Mouse (Mus musculus) adrenal gland (tissue): ENCODE measurements around the gene Acacb.

Experiments
- intact Hi-C: fragments of 180-260 bp; cut with DNase I; formaldehyde crosslinking; loops from one replicate; pipeline ENCODE4 v1.15.1; 2025

The Acacb gene

GRCm38 (mm10) chr5:114264030-114264459 lies 117.7 kb downstream of the Acacb start:
- intact Hi-C loops, result no loop called here

- intact Hi-C loops, result no loop called here
Observed at GRCm38 (mm10) chr5:114264791-114265190, 118.5 kb downstream of the Acacb start.

GRCm38 (mm10) chr5:114268646-114269045 lies 122.3 kb downstream of the Acacb start:
- intact Hi-C loops, result no loop called here

- intact Hi-C loops, result no loop called here
Observed at GRCm38 (mm10) chr5:114269499-114269898, 123.2 kb downstream of the Acacb start.

DNA sequence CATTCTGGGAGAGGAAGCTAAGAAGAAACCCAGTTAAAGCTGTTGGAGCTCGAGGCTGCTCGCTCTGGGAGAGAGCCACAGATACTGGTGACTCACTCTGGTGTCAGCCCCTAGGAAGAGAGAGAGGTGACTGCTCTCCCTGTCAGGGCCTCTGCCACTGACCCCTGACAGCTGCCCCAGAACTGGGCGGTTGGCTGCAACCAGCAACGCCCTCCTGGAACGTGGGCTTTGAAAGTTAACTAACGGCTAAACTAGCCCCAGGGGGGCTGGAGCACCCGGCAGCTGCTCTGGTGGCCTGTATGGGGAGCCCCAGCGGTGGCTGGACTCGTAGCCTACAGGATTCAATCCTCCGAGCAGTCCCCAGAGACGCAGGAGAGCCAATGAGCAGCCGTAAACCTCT lies 123.6 kb downstream of the Acacb start:
- intact Hi-C loops, result no loop called here

GRCm38 (mm10) chr5:114273693-114274402 lies 127.5 kb downstream of the Acacb start, which contains the start of gene Foxn4:
Foxn4 (minus strand) TSS chr5:114273807.
- intact Hi-C loops, result no loop called here

DNA sequence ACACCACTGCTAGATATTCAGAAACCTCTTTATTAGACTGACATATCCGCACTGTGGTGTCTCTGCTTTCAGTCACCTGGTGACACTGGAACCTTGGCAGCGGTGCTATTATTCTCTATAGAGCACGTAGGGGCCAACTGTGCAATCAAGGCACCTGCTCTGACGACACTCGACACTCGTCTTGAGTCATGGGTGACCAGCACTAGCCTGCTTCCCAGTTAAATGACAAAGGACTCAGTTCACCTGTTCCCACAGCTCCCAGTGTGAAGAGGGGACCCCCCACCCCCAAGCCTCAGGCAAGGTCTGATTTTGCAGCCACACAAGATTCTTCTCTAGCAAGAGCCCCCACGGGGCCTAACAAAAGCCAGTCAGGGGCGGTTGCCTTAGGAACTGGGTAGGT lies 129.0 kb downstream of the Acacb start:
- intact Hi-C loops, result no loop called here

- intact Hi-C loops, result no loop called here
Observed at GRCm38 (mm10) chr5:114275991-114276390, 129.7 kb downstream of the Acacb start.

- intact Hi-C loops, result no loop called here
Observed at GRCm38 (mm10) chr5:114279382-114280143, 133.2 kb downstream of the Acacb start.

DNA sequence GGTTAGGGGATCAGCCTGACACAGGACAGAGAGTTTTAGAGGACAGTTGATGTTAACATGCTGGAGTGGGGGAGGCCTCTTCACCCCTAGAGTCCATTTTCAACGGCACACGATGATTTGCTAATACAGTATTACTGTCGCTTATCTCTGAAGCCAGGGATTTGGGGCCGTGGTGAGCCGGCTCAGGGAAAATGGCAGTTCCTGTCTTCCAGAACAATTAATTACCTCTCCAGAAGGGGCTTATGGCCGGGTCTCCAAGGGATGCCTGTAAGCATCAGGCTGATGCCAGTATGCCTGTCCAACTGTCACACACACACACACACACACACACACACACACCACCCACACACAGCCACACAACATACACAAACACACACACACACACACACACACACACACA lies 136.0 kb downstream of the Acacb start:
- intact Hi-C loops, result no loop called here

- intact Hi-C loops, result no loop called here
Observed at GRCm38 (mm10) chr5:114284604-114285397, 138.5 kb downstream of the Acacb start.

- intact Hi-C loops, result no loop called here
Observed at GRCm38 (mm10) chr5:114285398-114285700, 139.0 kb downstream of the Acacb start.

DNA sequence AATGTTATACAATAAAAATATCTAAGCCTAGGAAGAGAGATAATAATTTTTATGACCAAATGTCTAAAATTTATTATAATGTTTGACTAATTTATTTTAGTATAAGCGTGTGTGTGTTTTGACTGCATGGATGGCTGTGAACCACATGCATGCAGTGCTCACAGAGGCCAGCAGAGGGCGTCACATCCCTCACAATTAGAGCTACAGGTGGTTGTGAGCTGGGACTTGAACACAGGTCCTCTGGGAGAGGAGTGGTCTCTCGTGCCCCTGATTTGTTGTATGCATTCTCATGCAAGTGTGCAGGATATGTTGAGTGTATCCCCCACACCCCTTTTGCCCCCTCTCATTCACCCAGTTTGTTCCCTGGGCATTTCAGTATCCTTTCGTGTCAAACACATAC lies 139.8 kb downstream of the Acacb start:
- intact Hi-C loops, result no loop called here

GRCm38 (mm10) chr5:114286872-114287571 lies 140.7 kb downstream of the Acacb start:
- intact Hi-C loops, result no loop called here

DNA sequence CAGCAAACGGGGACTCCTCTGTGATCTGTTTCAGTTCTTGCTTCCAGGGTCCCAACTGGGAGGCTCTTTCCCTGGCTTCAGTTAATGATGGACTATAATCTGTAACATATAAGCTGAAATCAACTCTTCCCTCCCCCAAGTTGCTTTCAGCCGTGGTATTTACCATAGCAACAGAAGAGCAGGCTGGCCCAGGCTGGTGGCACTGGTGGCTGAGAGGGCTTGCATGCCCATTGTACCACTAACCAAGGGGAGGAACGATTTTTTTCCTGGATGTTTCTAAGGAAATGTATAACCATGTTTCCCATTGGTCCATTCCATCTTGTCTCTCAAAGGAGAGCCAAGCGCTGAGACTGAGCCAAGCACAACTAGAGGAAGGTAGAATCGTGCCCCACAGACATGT lies 142.1 kb downstream of the Acacb start:
- intact Hi-C loops, result no loop called here

DNA sequence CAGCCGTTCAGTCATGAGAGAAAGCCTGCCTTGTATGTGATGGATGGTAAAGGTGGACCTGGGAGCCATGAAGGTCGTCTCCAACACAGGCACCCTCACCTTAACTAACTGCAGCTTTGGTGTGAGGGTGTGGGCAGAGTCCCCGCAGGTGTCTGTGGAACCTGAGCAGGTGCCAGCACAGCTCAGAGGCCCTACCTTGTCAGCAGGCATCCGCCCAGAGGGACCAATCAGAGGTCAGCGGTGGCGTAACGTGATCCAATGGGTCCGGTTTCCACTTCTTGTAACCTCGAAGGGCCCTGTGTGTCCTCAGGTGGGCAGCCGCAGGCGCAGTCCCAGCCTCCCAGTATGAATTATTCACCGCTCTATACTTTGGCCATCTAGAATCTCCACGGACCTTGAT lies 142.5 kb downstream of the Acacb start, which contains the start of gene Myo1h:
Myo1h (plus strand) TSS at position 293 of the 400 bp plus-strand sequence.
- intact Hi-C loops, result no loop called here

GRCm38 (mm10) chr5:114290004-114290403 lies 143.7 kb downstream of the Acacb start:
- intact Hi-C loops, result no loop called here

DNA sequence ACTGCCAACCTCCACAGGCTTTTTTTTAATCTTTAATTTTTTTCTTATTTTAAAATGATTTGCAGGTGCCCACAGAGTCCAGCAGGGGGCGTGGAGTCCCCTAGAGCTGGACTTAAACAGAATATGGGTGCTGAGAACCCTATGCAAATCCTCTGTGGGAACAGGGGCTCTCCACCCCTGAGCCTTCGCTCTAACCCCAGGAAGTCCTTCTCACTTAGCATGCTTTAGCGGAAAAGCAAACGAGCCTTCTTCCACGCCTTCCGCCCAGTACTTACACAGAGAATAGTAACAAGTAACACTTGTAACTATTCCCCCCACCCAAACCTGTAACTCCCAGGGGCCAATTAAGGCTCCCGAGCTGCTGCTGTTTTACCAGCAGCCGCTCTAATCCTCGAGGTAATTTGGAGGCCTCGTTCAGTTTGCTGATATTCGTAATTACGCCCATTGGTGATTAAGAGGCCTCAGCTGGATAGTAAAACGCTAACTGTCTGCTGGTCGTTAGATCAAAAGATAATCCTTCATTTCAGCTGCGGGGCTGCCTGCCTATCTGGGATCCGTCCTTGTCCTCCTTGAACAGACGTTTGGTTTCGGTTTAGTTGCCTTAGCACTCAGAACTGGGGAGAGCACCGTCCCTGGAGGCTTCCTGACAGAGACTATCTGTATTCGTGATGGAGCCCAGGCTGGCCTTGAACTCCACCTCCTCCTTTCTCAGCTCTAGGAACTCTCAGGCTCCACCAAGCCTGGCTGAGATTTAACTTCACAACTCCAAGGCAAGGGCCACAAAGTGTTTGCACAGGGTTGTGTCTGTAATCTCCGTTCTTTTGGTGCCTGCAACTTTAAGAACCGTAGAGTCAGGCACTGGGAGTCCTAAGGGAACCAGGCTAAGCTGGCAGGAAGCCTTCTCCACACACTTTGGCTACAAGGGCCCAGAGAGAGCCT lies 150.6 kb downstream of the Acacb start:
- intact Hi-C loops, result no loop called here

DNA sequence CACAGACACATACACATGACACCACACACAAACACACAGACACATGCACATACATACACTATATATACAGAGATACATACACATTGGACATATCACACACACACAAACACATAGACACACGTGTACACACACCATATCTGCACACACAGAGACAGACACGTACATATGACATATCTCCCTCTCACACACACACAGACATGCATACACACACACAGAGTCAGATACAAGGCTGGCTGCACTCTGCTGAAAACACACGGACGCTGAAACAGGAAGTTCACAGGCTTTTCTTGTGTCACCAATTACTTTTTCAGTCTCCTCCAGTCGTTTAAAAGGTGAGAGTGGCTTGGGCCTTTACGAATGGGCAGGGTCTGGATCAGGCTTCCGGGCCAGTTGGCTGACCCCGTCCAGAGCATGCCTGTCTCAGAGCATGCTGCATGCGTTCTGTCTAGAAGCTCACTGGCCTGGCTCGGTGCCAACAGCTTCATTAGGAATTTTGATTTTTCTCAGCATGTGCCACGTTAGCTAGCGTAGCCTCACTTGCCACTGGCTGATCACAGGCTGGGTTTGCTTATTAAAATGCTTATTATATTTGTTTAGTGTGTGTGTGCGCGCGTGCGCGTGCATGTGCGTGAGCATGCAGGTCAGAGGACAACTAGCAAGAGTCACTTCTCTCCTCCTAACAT lies 152.0 kb downstream of the Acacb start:
- intact Hi-C loops, result no loop called here
